In genomic region chr7:144768845-144769244, GRCm38 (mm10) we compare ENCODE assay signal across 28 mouse cellular contexts. TPM values are rescaled to one million over a fixed set of nuclear protein-coding genes. Genes with fewer than 3 reads are reported as not detected.
DNase-seq lines count a peak whose midpoint lies in the region; ATAC-seq lines count a peak whose summit lies in the region.
"Had no signal": no experiment of that assay in that cellular context is flagged by ENCODE, and none has a peak within 500 bp of the region (broad histone marks: within the 10 kb centered on the region; RNA-seq: fewer than 3 reads in every experiment).

No protein-coding gene starts in this region.

- 0 out of 2 replicates have a peak overlapping the region, but pooled peaks have one; percentile 31 for H3K27ac ChIP-seq in heart, embryonic 10.5 days
- no peak overlapping the region for H3K27ac ChIP-seq in neural tube, embryonic 15.5 days (replicated peaks)
- H3K27ac ChIP-seq: embryonic facial prominence, embryonic 13.5 days; forebrain, embryonic 12.5 days; forebrain, embryonic 15.5 days; heart, embryonic 13.5 days; hindbrain, embryonic 14.5 days; hindbrain, postnatal 0 days had no signal

- WGBS in heart, embryonic 10.5 days = 92% methylated on average over 1 of the region's 1 CpGs
- 98% methylated on average over 1 of the region's 1 CpGs for WGBS in neural tube, embryonic 15.5 days

- peak; percentile 13; the same call in 1 of the 2 replicates for ATAC-seq in common myeloid progenitor, adult 5-6 weeks (replicated peaks; ENCODE audit: low read depth, poor library complexity, severe bottlenecking)
- ATAC-seq in megakaryocyte, adult 5-6 weeks (ENCODE audit: poor library complexity, severe bottlenecking) = peak; percentile 34
- no peak for ATAC-seq in neural tube, embryonic 15.5 days (ENCODE audit: low FRiP score)
- ATAC-seq: forebrain, embryonic 15.5 days; hindbrain, postnatal 0 days; inflammation-experienced regulatory T-cells, adult 6 months; Patski had no signal

- H3K9me3 ChIP-seq in heart, embryonic 10.5 days = no peaks in the 10 kb centered on the region
- H3K9me3 ChIP-seq in neural tube, embryonic 15.5 days (replicated peaks) = no peaks in the 10 kb centered on the region
- H3K9me3 ChIP-seq: embryonic facial prominence, embryonic 13.5 days; forebrain, embryonic 12.5 days; forebrain, embryonic 15.5 days; G1E; heart, embryonic 13.5 days had no signal

- H3K4me2 ChIP-seq in neural tube, embryonic 15.5 days = no peak overlapping the region
- H3K4me2 ChIP-seq: embryonic facial prominence, embryonic 13.5 days; forebrain, embryonic 12.5 days; forebrain, embryonic 15.5 days; heart, embryonic 13.5 days; hindbrain, embryonic 14.5 days had no signal

- H3K4me1 ChIP-seq in heart, embryonic 10.5 days = peaks cover 42% of the 10 kb centered on the region
- H3K4me1 ChIP-seq in neural tube, embryonic 15.5 days = peaks cover 6% of the 10 kb centered on the region; the same call in 1 of the 2 replicates
- H3K4me1 ChIP-seq: forebrain, embryonic 15.5 days had no signal

- H3K4me3 ChIP-seq in heart, embryonic 10.5 days = no peak overlapping the region
- H3K4me3 ChIP-seq in neural tube, embryonic 15.5 days (replicated peaks) = no peak overlapping the region
- H3K4me3 ChIP-seq: embryonic facial prominence, embryonic 13.5 days; erythroblast, embryonic 14.5 days; forebrain, embryonic 12.5 days; forebrain, embryonic 15.5 days; heart, embryonic 13.5 days had no signal

- peaks cover 23% of the 10 kb centered on the region for H3K27me3 ChIP-seq in heart, embryonic 10.5 days (ENCODE audit: insufficient read depth, poor library complexity, severe bottlenecking)
- H3K27me3 ChIP-seq in neural tube, embryonic 15.5 days (replicated peaks) = no peaks in the 10 kb centered on the region
- H3K27me3 ChIP-seq: embryonic facial prominence, embryonic 13.5 days; forebrain, embryonic 15.5 days; Patski had no signal

- no peak for DNase-seq in heart, embryonic 10.5 days (ENCODE audit: low spot score)
- no peak for DNase-seq in heart, adult 8-10 months (ENCODE audit: low spot score)
- DNase-seq in cerebellum, postnatal 14 days = no peak
- DNase-seq in thymus, postnatal 0 days (ENCODE audit: low spot score) = no peak
- DNase-seq: adrenal gland, adult 2 months; adrenal gland, postnatal 14 days; B cell, adult 2 months; cerebellum, adult 11 months; cerebellum, adult 2 months; cerebellum, adult 9-11 months; cerebellum, postnatal 36 days; gastrocnemius, postnatal 25 days; heart, postnatal 14 days; heart, postnatal 4 days had no signal

- no peak overlapping the region for H3K9ac ChIP-seq in neural tube, embryonic 15.5 days (replicated peaks)
- H3K9ac ChIP-seq: embryonic facial prominence, embryonic 13.5 days; forebrain, embryonic 12.5 days; forebrain, embryonic 15.5 days; heart, embryonic 13.5 days; hindbrain, embryonic 14.5 days had no signal

- H3K36me3 ChIP-seq in heart, embryonic 10.5 days = no peaks in the 10 kb centered on the region
- H3K36me3 ChIP-seq in neural tube, embryonic 15.5 days = no peaks in the 10 kb centered on the region
- H3K36me3 ChIP-seq: embryonic facial prominence, embryonic 13.5 days; forebrain, embryonic 12.5 days; forebrain, embryonic 15.5 days; G1E; heart, embryonic 13.5 days had no signal

RNA-seq across cellular contexts. Expression of gene Ano1, which starts 17.1 kb away (rescaled TPM):
- 18.1 and 18.3 TPM in 2 replicates for polyA plus RNA-seq in heart, embryonic 10.5 days (2016; fragmentation: Nextera tagmentation; extraction: Ambion mirVana)
- 10 to 100 TPM in 3 of 4 experiments, 1 to 10 TPM in 1; 7.5 to 12.1 (median 11.7) TPM for total RNA-seq in heart, adult 8-10 months (2022)
- total RNA-seq in common myeloid progenitor, adult 5-6 weeks (2017) = not detected in 2 replicates
- total RNA-seq in megakaryocyte, adult 5-6 weeks (2015) = not detected in 2 replicates
- 0.33 TPM in 1 of 2 replicates, not detected in the other for total RNA-seq in megakaryocyte, adult 5-6 weeks (2017)
- polyA plus RNA-seq in neural tube, embryonic 15.5 days (2015; fragmentation: Nextera tagmentation; extraction: Ambion mirVana) = 4.2 and 8.8 TPM in 2 replicates
- polyA plus RNA-seq in thymus, postnatal 0 days (2015; fragmentation: Nextera tagmentation; extraction: Ambion mirVana) = 1.3 TPM in 2 replicates
- total RNA-seq: CH12.LX had no signal
- polyA plus RNA-seq: inflammation-experienced regulatory T-cells, adult 6 months had no signal
